Mouse (Mus musculus) G1E (cell line): ENCODE results near the gene Tex35.

ENCODE experiments used
- CTCF ChIP-seq: IDR thresholded peaks from 2 replicates; pipeline ENCODE4 v1.5.1; 2012; ENCODE audit warnings: low read depth, low read length, inconsistent platforms, mixed read lengths
- GATA1 ChIP-seq: IDR thresholded peaks from 2 replicates; pipeline ENCODE4 v1.6.1; 2012; ENCODE audit warnings: borderline replicate concordance, low read length, inconsistent platforms, mixed read lengths
- POLR2AphosphoS5 ChIP-seq: IDR thresholded peaks from 2 replicates; pipeline ENCODE4 v1.6.1; 2012; ENCODE audit warnings: low read depth, low read length, inconsistent platforms; ENCODE audit not compliant: insufficient replicate concordance

GRCm38 (mm10) chr1:157055901-157056300 is 52.6 kb downstream of the Tex35 start:
- TF ChIP-seq POLR2AphosphoS5 (no peak), CTCF (no peak), GATA1 (no peak)
